Mouse (Mus musculus): ENCODE results near the gene Peli2. TPM values are rescaled to one million over a fixed set of nuclear protein-coding genes. Genes with fewer than 3 reads are reported as not detected.

Gene Peli2
- total RNA-seq (2023) = 40.9 and 51.6 TPM in 2 replicates

GRCm38 (mm10) chr14:48120752-48121528 lies at the start of gene Peli2:
Gene Peli2, plus strand, starts transcription at chr14:48120823.

Data from neutrophil, adult 65 days (primary cell).